Mouse (Mus musculus) kidney, adult 2 months (tissue): Measurements from ENCODE around the gene Gimap8. TPM values are rescaled to one million over a fixed set of nuclear protein-coding genes. Genes with fewer than 3 reads are reported as not detected.

Source experiments
- DNase-seq: peaks from one replicate; pipeline ENCODE4 v3.0.0; 2021
- H3K27ac ChIP-seq: fragments of 200-500 bp; 2 replicates; pipeline ENCODE4 v1.5.1; 2012; ENCODE audit warnings: low read depth, low read length, control low read depth, inconsistent platforms; ENCODE audit not compliant: insufficient read depth
- H3K27me3 ChIP-seq: fragments of 200-500 bp; replicated peaks from 2 replicates; pipeline ENCODE4 v1.6.1; 2012; ENCODE audit warnings: mild to moderate bottlenecking, moderate library complexity, low read length, inconsistent platforms; ENCODE audit not compliant: control insufficient read depth, insufficient read depth
- H3K36me3 ChIP-seq: fragments of 200-500 bp; 2 replicates; pipeline ENCODE4 v1.6.1; 2012; ENCODE audit warnings: mild to moderate bottlenecking, moderate library complexity, low read length, inconsistent platforms; ENCODE audit not compliant: control insufficient read depth, insufficient read depth
- H3K4me1 ChIP-seq: fragments of 200-500 bp; 2 replicates; pipeline ENCODE4 v1.6.1; 2011; ENCODE audit warnings: low read length; ENCODE audit not compliant: control insufficient read depth, insufficient read depth
- H3K4me3 ChIP-seq: fragments of 200-500 bp; 2 replicates; pipeline ENCODE4 v1.5.1; 2011; ENCODE audit warnings: mild to moderate bottlenecking, low read depth, low read length, control low read depth; ENCODE audit not compliant: insufficient read depth
- CTCF ChIP-seq: fragments of 200-500 bp; conservative IDR thresholded peaks from 2 replicates; pipeline ENCODE4 v1.5.1; 2011; ENCODE audit warnings: low read depth, mild to moderate bottlenecking, control low read depth, low read length, moderate library complexity, mixed read lengths; ENCODE audit not compliant: insufficient read depth, insufficient read length
- POLR2A ChIP-seq: fragments of 200-500 bp; IDR thresholded peaks from one replicate; pipeline ENCODE4 v1.6.1; 2011; ENCODE audit warnings: low read depth, low read length, control low read depth
- WGBS: fragments of 180-500 bp; shearing (Covaris S2); methylation state at CpG from one replicate; pipeline ENCODE4 v1.1.7; 2018; 5-methylcytosine and 5-hydroxymethylcytosine counted together
- polyA plus RNA-seq: library from polyadenylated mRNA; depleted of rRNA; stranded (reverse); fragments of >200 nt; gene quantifications from 2 replicates; pipeline ENCODE4 v1.2.3, GENCODE M21; 2012

The Gimap8 gene
- polyA plus RNA-seq, 1 experiment = 9.1 TPM

- no peak overlapping the region for H3K4me3 ChIP-seq
- no peak for DNase-seq
- H3K4me1 ChIP-seq = peaks cover 3% of the 10 kb centered on the region; the same call in 1 of the 2 replicates
- no peak for TF ChIP-seq POLR2A
- no peak for TF ChIP-seq CTCF
- no peaks in the 10 kb centered on the region for H3K27me3 ChIP-seq
- H3K27ac ChIP-seq = no peak overlapping the region; the same call in 1 of the 2 replicates
- no peaks in the 10 kb centered on the region for H3K36me3 ChIP-seq
- WGBS = 63% methylated on average over 6 of the region's 6 CpGs
These were observed 9.1 kb upstream of the Gimap8 start for GRCm38 (mm10) chr6:48637811-48638500.

GRCm38 (mm10) chr6:48638553-48638952 lies 8.5 kb upstream of the Gimap8 start:
- Histone ChIP-seq H3K4me3 (no peak overlapping the region), H3K4me1 (peaks cover 3% of the 10 kb centered on the region; the same call in 1 of the 2 replicates), H3K27ac (no peak overlapping the region; the same call in 1 of the 2 replicates), H3K27me3 (no peaks in the 10 kb centered on the region), H3K36me3 (no peaks in the 10 kb centered on the region)
- TF ChIP-seq POLR2A (no peak), CTCF (no peak)
- DNase-seq = peak; percentile 66
- WGBS = 44% methylated on average over 2 of the region's 2 CpGs

- TF ChIP-seq CTCF = no peak
- TF ChIP-seq POLR2A = no peak
- no peaks in the 10 kb centered on the region for H3K36me3 ChIP-seq
- DNase-seq = no peak
- peaks cover 3% of the 10 kb centered on the region; the same call in 1 of the 2 replicates for H3K4me1 ChIP-seq
- H3K4me3 ChIP-seq = no peak overlapping the region
- no peak overlapping the region for H3K27ac ChIP-seq
- no peaks in the 10 kb centered on the region for H3K27me3 ChIP-seq
- 65% methylated on average over 6 of the region's 6 CpGs for WGBS
These were observed 5.6 kb upstream of the Gimap8 start for GRCm38 (mm10) chr6:48641391-48641790.

GRCm38 (mm10) chr6:48642764-48643292 lies 4.2 kb upstream of the Gimap8 start:
- Histone ChIP-seq H3K27me3 (no peaks in the 10 kb centered on the region), H3K4me3 (no peak overlapping the region), H3K36me3 (no peaks in the 10 kb centered on the region), H3K4me1 (peaks cover 9% of the 10 kb centered on the region), H3K27ac (no peak overlapping the region)
- DNase-seq = peak; percentile 74
- 23% methylated on average over 4 of the region's 4 CpGs for WGBS
- peak; percentile 30 for TF ChIP-seq CTCF
- no peak for TF ChIP-seq POLR2A

GRCm38 (mm10) chr6:48645660-48646308 lies 1.2 kb upstream of the Gimap8 start:
- TF ChIP-seq POLR2A = no peak
- peak; percentile 94 for TF ChIP-seq CTCF
- 6% methylated on average over 12 of the region's 12 CpGs for WGBS
- Histone ChIP-seq H3K4me3 (no peak overlapping the region), H3K27ac (peak overlapping the region; percentile 7; the same call in 1 of the 2 replicates), H3K27me3 (no peaks in the 10 kb centered on the region), H3K36me3 (no peaks in the 10 kb centered on the region; the same call in 1 of the 2 replicates), H3K4me1 (peaks cover 10% of the 10 kb centered on the region)
- peak; percentile 87 for DNase-seq

- no peak for DNase-seq
- H3K27ac ChIP-seq = no peak overlapping the region
- no peak overlapping the region for H3K4me3 ChIP-seq
- WGBS = 83% methylated on average over 4 of the region's 4 CpGs
- H3K27me3 ChIP-seq = no peaks in the 10 kb centered on the region
- TF ChIP-seq POLR2A (no peak), CTCF (no peak)
- peaks cover 10% of the 10 kb centered on the region for H3K4me1 ChIP-seq
- H3K36me3 ChIP-seq = no peaks in the 10 kb centered on the region; the same call in 1 of the 2 replicates
These were observed 734 bp upstream of the Gimap8 start for GRCm38 (mm10) chr6:48646309-48646690.

GRCm38 (mm10) chr6:48647611-48648010 lies 577 bp downstream of the Gimap8 start:
- Histone ChIP-seq H3K4me1 (peaks cover 10% of the 10 kb centered on the region), H3K27me3 (no peaks in the 10 kb centered on the region), H3K36me3 (no peaks in the 10 kb centered on the region; the same call in 1 of the 2 replicates), H3K4me3 (peak overlapping the region; percentile 44; the same call in 1 of the 2 replicates), H3K27ac (peak overlapping the region; percentile 58)
- peak; percentile 48 for DNase-seq
- TF ChIP-seq CTCF = no peak
- TF ChIP-seq POLR2A = no peak
- WGBS = 59% methylated on average over 2 of the region's 2 CpGs
